Mouse (Mus musculus) embryonic fibroblast, embryonic 13.5 days (primary cell): ENCODE results near the gene Ky.

ENCODE experiments used
- CTCF ChIP-seq: IDR thresholded peaks from 2 replicates; pipeline ENCODE4 v1.5.1; 2011; ENCODE audit warnings: mild to moderate bottlenecking, control low read depth, low read length, moderate library complexity, borderline replicate concordance; ENCODE audit not compliant: insufficient read depth
- POLR2A ChIP-seq: IDR thresholded peaks from 2 replicates; pipeline ENCODE4 v1.6.1; 2011; ENCODE audit warnings: low read depth, mild to moderate bottlenecking, control low read depth, low read length, moderate library complexity

- TF ChIP-seq CTCF (no peak), POLR2A (no peak)
These were observed 35.3 kb upstream of the Ky start for GRCm38 (mm10) chr9:102470076-102470819.
